Mouse (Mus musculus) hematopoietic multipotent progenitor cell, adult 10-12 weeks (in vitro differentiated cells): ENCODE results near the gene Vmn1r15. TPM values are rescaled to one million over a fixed set of nuclear protein-coding genes. Genes with fewer than 3 reads are reported as not detected.

Source experiments
- polyA plus RNA-seq: library from polyadenylated mRNA; stranded (reverse); fragments of >175 nt; gene quantifications from 2 replicates; pipeline ENCODE4 v1.2.3, GENCODE M21; 2012; ENCODE audit warnings: low replicate concordance

The Vmn1r15 gene
- polyA plus RNA-seq: not detected in 2 replicates

GRCm38 (mm10) chr6:57257652-57258051 is at the start of gene Vmn1r15:
Vmn1r15 (plus strand) TSS chr6:57257952.

DNA sequence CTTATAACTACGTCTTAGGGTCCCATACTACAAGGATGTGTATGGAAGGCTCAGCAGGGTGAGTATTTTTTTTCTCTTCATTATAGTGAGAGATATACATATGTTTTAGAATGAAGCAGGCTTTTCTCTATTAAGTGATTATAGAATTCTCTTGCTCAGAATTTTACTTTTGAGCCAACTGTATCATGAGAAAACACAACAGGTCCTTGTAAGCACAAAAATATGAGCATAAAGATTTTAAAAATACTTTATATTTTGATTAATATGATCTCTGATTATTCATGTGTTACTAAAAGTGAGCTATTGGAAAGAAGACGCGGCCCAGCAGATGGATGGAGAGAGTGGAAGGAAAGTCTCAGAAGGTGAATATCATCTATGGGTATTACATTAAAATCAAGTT is 26.4 kb upstream of the Vmn1r15 start, which contains the start of gene Vmn1r14:
Gene Vmn1r14, plus strand, starts transcription at position 301 of the 400 bp plus-strand sequence.

Other genes starting within 250 kb of the Vmn1r15 start
- gene Vmn1r7, start 232.6 kb upstream of the Vmn1r15 start, polyA plus RNA-seq: not detected in 2 replicates
- not detected in 2 replicates for gene Vmn1r8, start 225.7 kb upstream of the Vmn1r15 start, polyA plus RNA-seq
- not detected in 2 replicates for gene Vmn1r9, start 191.2 kb upstream of the Vmn1r15 start, polyA plus RNA-seq
- not detected in 2 replicates for gene Vmn1r10, start 148.5 kb upstream of the Vmn1r15 start, polyA plus RNA-seq
- gene Vmn1r11, start 124.5 kb upstream of the Vmn1r15 start, polyA plus RNA-seq: not detected in 2 replicates
- not detected in 2 replicates for gene Vmn1r12, start 101.0 kb upstream of the Vmn1r15 start, polyA plus RNA-seq
- not detected in 2 replicates for gene Vmn1r13, start 54.7 kb upstream of the Vmn1r15 start, polyA plus RNA-seq
- gene Vmn1r14, start 26.3 kb upstream of the Vmn1r15 start, polyA plus RNA-seq: not detected in 2 replicates
- gene Vmn1r16, start 71.5 kb downstream of the Vmn1r15 start, polyA plus RNA-seq: not detected in 2 replicates
- not detected in 2 replicates for gene Vmn1r17, start 105.8 kb downstream of the Vmn1r15 start, polyA plus RNA-seq
- gene Vmn1r18, start 137.8 kb downstream of the Vmn1r15 start, polyA plus RNA-seq: not detected in 2 replicates
- not detected in 2 replicates for gene Vmn1r19, start 145.8 kb downstream of the Vmn1r15 start, polyA plus RNA-seq
- not detected in 2 replicates for gene Vmn1r20, start 171.0 kb downstream of the Vmn1r15 start, polyA plus RNA-seq